ENCODE assay signal across 14 mouse cellular contexts in genomic region chr3:95860323-95860722, GRCm38 (mm10). TPM values are rescaled to one million over a fixed set of nuclear protein-coding genes. Genes with fewer than 3 reads are reported as not detected.
DNase-seq lines count a peak whose midpoint lies in the region; ATAC-seq and TF ChIP-seq lines count a peak whose summit lies in the region.
"Had no signal": no experiment of that assay in that cellular context is flagged by ENCODE, and none has a peak within 500 bp of the region (broad histone marks: within the 10 kb centered on the region; RNA-seq: fewer than 3 reads in every experiment).

No protein-coding gene starts in this region.

- in situ Hi-C loops in CH12.LX (cut with MboI; ENCODE audit: low pct_ligation_motif_present, low pct_unique_long_range_greater_than_20kb, low sequenced_read_pairs) = no loop called here

- DNase-seq in forebrain, embryonic 14.5 days (ENCODE audit: low spot score) = peak; percentile 12
- no peak for DNase-seq in forebrain, embryonic 11.5 days (ENCODE audit: low spot score)
- DNase-seq in liver, adult 2 months (ENCODE audit: extremely low read depth, low read depth, low spot score) = no peak
- DNase-seq in CH12.LX (ENCODE audit: extremely low read depth) = peak; percentile 34
- DNase-seq in liver, embryonic 14.5 days (ENCODE audit: low read depth in 3 of 3, low spot score in 3 of 3) = no peak
- no peak for DNase-seq in adrenal gland, postnatal 10 days
- DNase-seq in frontal cortex, adult 2 months (ENCODE audit: extremely low spot score in 1 of 2, low spot score in 1 of 2) = no peak
- DNase-seq: heart, adult 18-20 months; kidney, postnatal 10 days; liver, embryonic 13.5 days; right cerebral cortex, postnatal 14 days had no signal

- no peak overlapping the region for H3K27ac ChIP-seq in forebrain, embryonic 14.5 days (ENCODE audit: low read depth, low read length)
- H3K27ac ChIP-seq in forebrain, embryonic 11.5 days (ENCODE audit: low read depth, low read length) = no peak overlapping the region
- H3K27ac ChIP-seq in liver, adult 2 months (replicated peaks; ENCODE audit: insufficient read depth, low read depth, low read length) = no peak overlapping the region
- no peak overlapping the region for H3K27ac ChIP-seq in liver, embryonic 12.5 days
- no peak overlapping the region for H3K27ac ChIP-seq in CH12.LX (ENCODE audit: insufficient read depth, low read depth)
- no peak overlapping the region for H3K27ac ChIP-seq in liver, embryonic 14.5 days
- H3K27ac ChIP-seq: hindbrain, embryonic 12.5 days; liver, embryonic 13.5 days had no signal

- H3K4me2 ChIP-seq in forebrain, embryonic 14.5 days (ENCODE audit: low read length) = no peak overlapping the region
- no peak overlapping the region for H3K4me2 ChIP-seq in forebrain, embryonic 11.5 days (ENCODE audit: low read depth, low read length, severe bottlenecking)
- no peak overlapping the region for H3K4me2 ChIP-seq in liver, embryonic 12.5 days
- H3K4me2 ChIP-seq in CH12.LX (ENCODE audit: insufficient read depth, low read depth, poor library complexity, severe bottlenecking) = no peak overlapping the region
- H3K4me2 ChIP-seq in liver, embryonic 14.5 days (ENCODE audit: low read depth) = no peak overlapping the region
- H3K4me2 ChIP-seq: hindbrain, embryonic 12.5 days; liver, embryonic 13.5 days had no signal

- no peak for TF ChIP-seq EP300 in CH12.LX (IDR thresholded peaks at IDR 0.05; ENCODE audit: low read length)
- TF ChIP-seq EP300 in liver, embryonic 14.5 days (IDR thresholded peaks at IDR 0.05; ENCODE audit: low read depth) = no peak

- WGBS in forebrain, embryonic 14.5 days = 95% methylated on average over 3 of the region's 3 CpGs
- WGBS in forebrain, embryonic 11.5 days = 93% methylated on average over 3 of the region's 3 CpGs
- WGBS in liver, adult 2 months = 80% methylated on average over 3 of the region's 3 CpGs
- WGBS in liver, embryonic 12.5 days (ENCODE audit: insufficient replicate concordance) = 83% methylated on average over 3 of the region's 3 CpGs
- 67% methylated on average over 3 of the region's 3 CpGs for WGBS in liver, embryonic 14.5 days (ENCODE audit: insufficient replicate concordance)

- no peak for TF ChIP-seq POLR2A in liver, adult 2 months (IDR thresholded peaks at IDR 0.05; ENCODE audit: extremely low read depth, insufficient read depth, low read length)
- no peak for TF ChIP-seq POLR2A in CH12.LX (IDR thresholded peaks at IDR 0.05; ENCODE audit: low read depth, low read length)

- H3K27me3 ChIP-seq in forebrain, embryonic 14.5 days (replicated peaks; ENCODE audit: control insufficient read depth, insufficient read depth, low read length) = no peaks in the 10 kb centered on the region
- H3K27me3 ChIP-seq in forebrain, embryonic 11.5 days (ENCODE audit: control insufficient read depth, insufficient read depth, low read length) = no peaks in the 10 kb centered on the region
- no peaks in the 10 kb centered on the region for H3K27me3 ChIP-seq in liver, adult 2 months (ENCODE audit: control insufficient read depth, insufficient read depth, low read length)
- no peaks in the 10 kb centered on the region for H3K27me3 ChIP-seq in liver, embryonic 12.5 days (replicated peaks)
- no peaks in the 10 kb centered on the region for H3K27me3 ChIP-seq in CH12.LX (replicated peaks)
- no peaks in the 10 kb centered on the region for H3K27me3 ChIP-seq in liver, embryonic 14.5 days (ENCODE audit: control insufficient read depth, insufficient read depth, low read length)
- H3K27me3 ChIP-seq: hindbrain, embryonic 12.5 days; liver, embryonic 13.5 days; megakaryocyte, embryonic 14.5 days had no signal

- H3K9ac ChIP-seq in forebrain, embryonic 14.5 days (ENCODE audit: low read length) = no peak overlapping the region
- no peak overlapping the region for H3K9ac ChIP-seq in forebrain, embryonic 11.5 days (ENCODE audit: low read length)
- no peak overlapping the region for H3K9ac ChIP-seq in liver, adult 2 months (ENCODE audit: low read depth, low read length)
- no peak overlapping the region for H3K9ac ChIP-seq in liver, embryonic 12.5 days
- H3K9ac ChIP-seq in CH12.LX (ENCODE audit: insufficient read depth, low read depth) = no peak overlapping the region
- no peak overlapping the region for H3K9ac ChIP-seq in liver, embryonic 14.5 days (replicated peaks)
- H3K9ac ChIP-seq: hindbrain, embryonic 12.5 days; liver, embryonic 13.5 days had no signal

- dilution Hi-C loops in CH12.LX (cut with MboI; ENCODE audit: extremely low pct_ligation_motif_present, extremely low pct_unique_long_range_greater_than_20kb, low sequenced_read_pairs) = no loop called here

- H3K79me2 ChIP-seq in liver, adult 2 months (ENCODE audit: control insufficient read depth, insufficient read depth, low read length) = no peaks in the 10 kb centered on the region; the same call in 1 of the 2 replicates
- H3K79me2 ChIP-seq in CH12.LX (replicated peaks; ENCODE audit: control insufficient read depth, extremely low read depth, insufficient read depth, poor library complexity, severe bottlenecking) = peaks cover 2% of the 10 kb centered on the region

- H3K4me1 ChIP-seq in forebrain, embryonic 14.5 days (ENCODE audit: control insufficient read depth, insufficient read depth, low read length) = no peaks in the 10 kb centered on the region
- no peaks in the 10 kb centered on the region; the same call in 1 of the 2 replicates for H3K4me1 ChIP-seq in forebrain, embryonic 11.5 days (replicated peaks; ENCODE audit: control insufficient read depth, insufficient read depth, low read length)
- peaks cover 3% of the 10 kb centered on the region; the same call in 1 of the 2 replicates for H3K4me1 ChIP-seq in liver, adult 2 months (ENCODE audit: control insufficient read depth, insufficient read depth, low read length)
- H3K4me1 ChIP-seq in liver, embryonic 12.5 days = peaks cover 16% of the 10 kb centered on the region
- H3K4me1 ChIP-seq in CH12.LX (ENCODE audit: control insufficient read depth in 1 of 2, insufficient read depth in 2 of 2) = no peaks in the 10 kb centered on the region
- peaks cover 0 to 3% of the 10 kb centered on the region in 2 experiments; a peak in 3 of 4 replicates for H3K4me1 ChIP-seq in liver, embryonic 14.5 days (replicated peaks; ENCODE audit: control insufficient read depth in 2 of 2, insufficient read depth in 2 of 2, low read length in 1 of 2)

- H3K4me3 ChIP-seq in forebrain, embryonic 14.5 days (ENCODE audit: low read depth, low read length) = no peak overlapping the region
- no peak overlapping the region for H3K4me3 ChIP-seq in forebrain, embryonic 11.5 days (ENCODE audit: low read depth, low read length)
- H3K4me3 ChIP-seq in liver, adult 2 months (ENCODE audit: insufficient read depth, low read depth, low read length) = no peak overlapping the region
- H3K4me3 ChIP-seq in liver, embryonic 12.5 days = no peak overlapping the region
- no peak overlapping the region for H3K4me3 ChIP-seq in CH12.LX (replicated peaks in 1 of 3; ENCODE audit: low read depth in 2 of 3, low read length in 2 of 3, poor library complexity in 1 of 3)
- no peak overlapping the region for H3K4me3 ChIP-seq in liver, embryonic 14.5 days (ENCODE audit: insufficient read depth in 1 of 2, low read depth in 2 of 2, low read length in 2 of 2)
- H3K4me3 ChIP-seq: hindbrain, embryonic 12.5 days; liver, embryonic 13.5 days; megakaryocyte, embryonic 14.5 days had no signal

- peak; percentile 74 for TF ChIP-seq RAD21 in CH12.LX (IDR thresholded peaks at IDR 0.05; ENCODE audit: low read depth, low read length)

- TF ChIP-seq CTCF in liver, adult 2 months (IDR thresholded peaks at IDR 0.05; ENCODE audit: low read depth, low read length) = 0 out of 2 replicates have a peak, but pooled peaks have one; percentile 6
- peak in 1 of 2 experiments; percentile 74; a peak in 2 of 4 replicates for TF ChIP-seq CTCF in CH12.LX (conservative IDR thresholded peaks at IDR 0.05 in 1 of 2, IDR thresholded peaks at IDR 0.05 in 1 of 2; ENCODE audit: low read depth in 2 of 2, low read length in 2 of 2)
- TF ChIP-seq CTCF in liver, embryonic 14.5 days (IDR thresholded peaks at IDR 0.05; ENCODE audit: low read depth) = peak; percentile 46

- H3K9me3 ChIP-seq in forebrain, embryonic 14.5 days (replicated peaks; ENCODE audit: control insufficient read depth, low read length) = no peaks in the 10 kb centered on the region
- H3K9me3 ChIP-seq in forebrain, embryonic 11.5 days (ENCODE audit: control insufficient read depth, low read length) = no peaks in the 10 kb centered on the region
- H3K9me3 ChIP-seq in liver, embryonic 12.5 days (replicated peaks) = no peaks in the 10 kb centered on the region
- H3K9me3 ChIP-seq in CH12.LX (replicated peaks; ENCODE audit: low read length) = no peaks in the 10 kb centered on the region
- H3K9me3 ChIP-seq in liver, embryonic 14.5 days (ENCODE audit: control insufficient read depth, low read length) = no peaks in the 10 kb centered on the region
- H3K9me3 ChIP-seq: hindbrain, embryonic 12.5 days; liver, embryonic 13.5 days; megakaryocyte, embryonic 14.5 days had no signal

- H3K36me3 ChIP-seq in forebrain, embryonic 14.5 days (ENCODE audit: control insufficient read depth, insufficient read depth, low read length) = peaks cover 9% of the 10 kb centered on the region
- H3K36me3 ChIP-seq in forebrain, embryonic 11.5 days (ENCODE audit: control insufficient read depth, insufficient read depth, low read length) = peaks cover 3% of the 10 kb centered on the region
- peaks cover 3% of the 10 kb centered on the region; the same call in 1 of the 2 replicates for H3K36me3 ChIP-seq in liver, adult 2 months (ENCODE audit: control insufficient read depth, insufficient read depth, low read length)
- peaks cover 29% of the 10 kb centered on the region for H3K36me3 ChIP-seq in liver, embryonic 12.5 days
- peaks cover 18 to 36% of the 10 kb centered on the region in 2 experiments for H3K36me3 ChIP-seq in CH12.LX (replicated peaks in 1 of 2; ENCODE audit: control insufficient read depth in 1 of 2, insufficient read depth in 1 of 2, low read length in 1 of 2)
- no peaks in the 10 kb centered on the region; the same call in none of the 2 replicates for H3K36me3 ChIP-seq in liver, embryonic 14.5 days (replicated peaks; ENCODE audit: control insufficient read depth, insufficient read depth, low read depth)

- ATAC-seq in forebrain, embryonic 14.5 days = no peak
- no peak for ATAC-seq in forebrain, embryonic 11.5 days (replicated peaks; ENCODE audit: low FRiP score)
- ATAC-seq in liver, embryonic 12.5 days = no peak
- ATAC-seq in liver, embryonic 14.5 days (ENCODE audit: insufficient read depth) = no peak

RNA-seq across cellular contexts. Expression of gene Prpf3, which starts 4.6 kb away (rescaled TPM):
- 40.7 and 47.4 TPM in 2 replicates for polyA plus RNA-seq in forebrain, embryonic 14.5 days (2014; fragmentation: Nextera tagmentation; extraction: Ambion mirVana)
- polyA plus RNA-seq in forebrain, embryonic 11.5 days (2014; fragmentation: Nextera tagmentation; extraction: Ambion mirVana) = 69.7 and 75.5 TPM in 2 replicates
- 6.5 and 7.8 TPM in 2 replicates for total RNA-seq in liver, adult 2 months (2014; rRNA removed)
- polyA plus RNA-seq in liver, adult 2 months (2012; rRNA removed) = 4.1 and 7.4 TPM in 2 replicates
- polyA plus RNA-seq in liver, embryonic 12.5 days (2016; fragmentation: Nextera tagmentation; extraction: Ambion mirVana) = 41.4 and 44.3 TPM in 2 replicates
- total RNA-seq in CH12.LX (2012; rRNA removed) = 27.1 and 35.7 TPM in 2 replicates
- total RNA-seq in CH12.LX (2014; rRNA removed) = 11.0 and 11.5 TPM in 2 replicates
- polyA plus RNA-seq in CH12.LX (2012; ENCODE audit: insufficient read length, low read depth) = 67.8 and 83.9 TPM in 2 replicates
- polyA plus RNA-seq in liver, embryonic 14.5 days (2012; rRNA removed) = 9.9 and 18.9 TPM in 2 replicates
- 27.2 and 27.5 TPM in 2 replicates for polyA plus RNA-seq in liver, embryonic 14.5 days (2014; fragmentation: Nextera tagmentation; extraction: Ambion mirVana)
- 10 to 100 TPM; 25.1 to 26.7 TPM for total RNA-seq in adrenal gland, postnatal 10 days (2021)
- polyA plus RNA-seq in frontal cortex, adult 2 months (2012; rRNA removed) = 35.9 and 36.2 TPM in 2 replicates

RNA-seq across cellular contexts. Expression of gene Mrps21, which starts 11.0 kb away (rescaled TPM):
- 280 and 333 TPM in 2 replicates for polyA plus RNA-seq in forebrain, embryonic 14.5 days (2014; fragmentation: Nextera tagmentation; extraction: Ambion mirVana)
- polyA plus RNA-seq in forebrain, embryonic 11.5 days (2014; fragmentation: Nextera tagmentation; extraction: Ambion mirVana) = 317 and 322 TPM in 2 replicates
- 137 and 205 TPM in 2 replicates for total RNA-seq in liver, adult 2 months (2014; rRNA removed)
- polyA plus RNA-seq in liver, adult 2 months (2012; rRNA removed) = 39.6 and 49.3 TPM in 2 replicates
- 280 and 285 TPM in 2 replicates for polyA plus RNA-seq in liver, embryonic 12.5 days (2016; fragmentation: Nextera tagmentation; extraction: Ambion mirVana)
- total RNA-seq in CH12.LX (2012; rRNA removed) (317 and 415 TPM in 2 replicates), CH12.LX (2014; rRNA removed) (453 and 557 TPM in 2 replicates)
- 251 and 292 TPM in 2 replicates for polyA plus RNA-seq in CH12.LX (2012; ENCODE audit: insufficient read length, low read depth)
- 72.5 and 119 TPM in 2 replicates for polyA plus RNA-seq in liver, embryonic 14.5 days (2012; rRNA removed)
- polyA plus RNA-seq in liver, embryonic 14.5 days (2014; fragmentation: Nextera tagmentation; extraction: Ambion mirVana) = 224 and 226 TPM in 2 replicates
- 100 to 1,000 TPM; 270 to 288 TPM for total RNA-seq in adrenal gland, postnatal 10 days (2021)
- 235 and 288 TPM in 2 replicates for polyA plus RNA-seq in frontal cortex, adult 2 months (2012; rRNA removed)

RNA-seq across cellular contexts. Expression of gene Ciart, which starts 21.7 kb away (rescaled TPM):
- 2.7 and 2.8 TPM in 2 replicates for polyA plus RNA-seq in forebrain, embryonic 14.5 days (2014; fragmentation: Nextera tagmentation; extraction: Ambion mirVana)
- polyA plus RNA-seq in forebrain, embryonic 11.5 days (2014; fragmentation: Nextera tagmentation; extraction: Ambion mirVana) = 5.8 and 7.7 TPM in 2 replicates
- total RNA-seq in liver, adult 2 months (2014; rRNA removed) = 9.2 and 19.5 TPM in 2 replicates
- polyA plus RNA-seq in liver, adult 2 months (2012; rRNA removed) = 1.4 and 1.7 TPM in 2 replicates
- 2.4 and 2.8 TPM in 2 replicates for polyA plus RNA-seq in liver, embryonic 12.5 days (2016; fragmentation: Nextera tagmentation; extraction: Ambion mirVana)
- total RNA-seq in CH12.LX (2012; rRNA removed) (0.88 and 1.0 TPM in 2 replicates), CH12.LX (2014; rRNA removed) (1.0 and 1.2 TPM in 2 replicates)
- 5.1 and 5.8 TPM in 2 replicates for polyA plus RNA-seq in CH12.LX (2012; ENCODE audit: insufficient read length, low read depth)
- polyA plus RNA-seq in liver, embryonic 14.5 days (2012; rRNA removed) = 0.57 and 0.73 TPM in 2 replicates
- 0.32 and 0.53 TPM in 2 replicates for polyA plus RNA-seq in liver, embryonic 14.5 days (2014; fragmentation: Nextera tagmentation; extraction: Ambion mirVana)
- 1 to 10 TPM; 1.9 to 4.9 TPM for total RNA-seq in adrenal gland, postnatal 10 days (2021)
- polyA plus RNA-seq in frontal cortex, adult 2 months (2012; rRNA removed) = 37.2 and 42.7 TPM in 2 replicates

RNA-seq across cellular contexts. Expression of gene BC028528, which starts 31.5 kb away (rescaled TPM):
- polyA plus RNA-seq in forebrain, embryonic 14.5 days (2014; fragmentation: Nextera tagmentation; extraction: Ambion mirVana) = 13.1 and 15.4 TPM in 2 replicates
- polyA plus RNA-seq in forebrain, embryonic 11.5 days (2014; fragmentation: Nextera tagmentation; extraction: Ambion mirVana) = 7.5 and 10.3 TPM in 2 replicates
- 3.7 and 5.3 TPM in 2 replicates for total RNA-seq in liver, adult 2 months (2014; rRNA removed)
- 0.72 and 0.98 TPM in 2 replicates for polyA plus RNA-seq in liver, adult 2 months (2012; rRNA removed)
- polyA plus RNA-seq in liver, embryonic 12.5 days (2016; fragmentation: Nextera tagmentation; extraction: Ambion mirVana) = 6.7 and 8.2 TPM in 2 replicates
- total RNA-seq in CH12.LX (2012; rRNA removed) (15.6 and 17.2 TPM in 2 replicates), CH12.LX (2014; rRNA removed) (40.6 and 54.0 TPM in 2 replicates)
- polyA plus RNA-seq in CH12.LX (2012; ENCODE audit: insufficient read length, low read depth) = 43.9 and 46.1 TPM in 2 replicates
- polyA plus RNA-seq in liver, embryonic 14.5 days (2012; rRNA removed) = 3.2 and 5.1 TPM in 2 replicates
- 3.8 and 5.1 TPM in 2 replicates for polyA plus RNA-seq in liver, embryonic 14.5 days (2014; fragmentation: Nextera tagmentation; extraction: Ambion mirVana)
- total RNA-seq in adrenal gland, postnatal 10 days (2021) = 10 to 100 TPM; 27.7 to 38.8 TPM
- polyA plus RNA-seq in frontal cortex, adult 2 months (2012; rRNA removed) = 15.0 and 16.2 TPM in 2 replicates

RNA-seq across cellular contexts. Expression of gene Aph1a, which starts 33.4 kb away (rescaled TPM):
- polyA plus RNA-seq in forebrain, embryonic 14.5 days (2014; fragmentation: Nextera tagmentation; extraction: Ambion mirVana) = 48.8 and 51.7 TPM in 2 replicates
- polyA plus RNA-seq in forebrain, embryonic 11.5 days (2014; fragmentation: Nextera tagmentation; extraction: Ambion mirVana) = 29.7 and 33.3 TPM in 2 replicates
- total RNA-seq in liver, adult 2 months (2014; rRNA removed) = 36.2 and 43.2 TPM in 2 replicates
- 181 and 255 TPM in 2 replicates for polyA plus RNA-seq in liver, adult 2 months (2012; rRNA removed)
- 16.5 and 19.0 TPM in 2 replicates for polyA plus RNA-seq in liver, embryonic 12.5 days (2016; fragmentation: Nextera tagmentation; extraction: Ambion mirVana)
- total RNA-seq in CH12.LX (2012; rRNA removed) (63.8 and 69.4 TPM in 2 replicates), CH12.LX (2014; rRNA removed) (45.5 and 46.6 TPM in 2 replicates)
- polyA plus RNA-seq in CH12.LX (2012; ENCODE audit: insufficient read length, low read depth) = 59.9 and 62.2 TPM in 2 replicates
- polyA plus RNA-seq in liver, embryonic 14.5 days (2012; rRNA removed) = 26.2 and 28.6 TPM in 2 replicates
- 14.0 and 16.1 TPM in 2 replicates for polyA plus RNA-seq in liver, embryonic 14.5 days (2014; fragmentation: Nextera tagmentation; extraction: Ambion mirVana)
- total RNA-seq in adrenal gland, postnatal 10 days (2021) = 100 to 1,000 TPM; 167 to 171 TPM
- polyA plus RNA-seq in frontal cortex, adult 2 months (2012; rRNA removed) = 70.6 and 75.5 TPM in 2 replicates

Comparison
In these comparisons a context has a peak if more than half of its experiments do, and no peak if none do; other contexts are left out.
1. DNase-seq: peak in forebrain, embryonic 14.5 days (single experiment) and CH12.LX (single experiment); none in forebrain, embryonic 11.5 days (single experiment), liver, adult 2 months (single experiment), liver, embryonic 14.5 days (0 of 3), adrenal gland, postnatal 10 days (single experiment) and frontal cortex, adult 2 months (0 of 2).